Mouse (Mus musculus) cerebellum, postnatal 14 days (tissue): Measurements from ENCODE around the gene Rex1bd.
A peak's percentile ranks its signal among the peaks of the same experiment; 100 is the strongest.

Experiments
- DNase-seq, 2 experiments: peaks; one replicate each; pipeline ENCODE4 v3.0.0; 2021; ENCODE audit warnings: mixed read lengths in 2 of 2

Gene Rex1bd

DNA sequence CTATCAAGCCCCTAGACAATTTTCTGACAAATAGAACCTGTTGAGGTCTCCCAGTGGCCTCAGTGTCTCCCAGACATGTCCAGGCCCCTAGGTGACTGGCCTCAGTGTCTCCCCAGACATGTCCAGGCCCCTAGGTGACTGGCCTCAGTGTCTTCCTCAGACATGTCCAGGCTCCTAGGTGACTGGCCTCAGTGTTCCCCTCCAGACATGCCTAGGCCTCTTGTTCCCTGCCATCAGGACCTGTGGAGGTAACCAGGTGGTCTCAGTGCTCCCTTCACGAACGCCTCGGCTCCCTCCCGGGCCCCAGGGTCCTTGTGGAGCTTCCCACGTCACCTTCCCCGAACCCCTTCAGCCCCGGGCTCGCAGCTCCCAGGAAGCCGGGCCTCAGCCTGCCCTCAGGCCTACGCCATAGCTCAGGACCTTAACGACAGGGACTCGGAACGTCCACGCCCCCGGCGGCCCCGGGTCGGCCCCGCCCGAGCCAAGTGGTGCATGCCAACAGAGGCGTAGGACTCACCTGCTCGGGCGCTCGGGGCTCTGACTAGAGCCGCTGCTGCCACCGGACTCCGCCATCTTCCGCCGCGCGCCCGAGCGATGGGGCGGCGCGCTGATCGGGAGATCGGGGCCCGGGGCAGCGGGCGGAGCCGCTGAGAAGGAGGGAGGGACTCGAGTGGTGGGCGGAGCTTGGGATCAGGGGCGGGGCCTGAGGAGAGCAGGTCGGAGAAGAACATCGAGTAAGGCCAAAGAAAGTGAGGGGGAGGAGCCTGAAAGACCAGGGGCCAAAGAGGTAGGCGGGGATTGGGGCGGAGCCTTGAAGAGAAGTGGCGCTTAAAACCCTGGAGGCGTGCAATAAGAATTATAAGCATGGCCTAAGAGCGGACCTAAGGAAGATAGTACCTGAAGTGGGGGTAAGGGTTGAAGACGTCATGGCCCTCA is 30.0 kb downstream of the Rex1bd start, which contains the start of gene Klhl26:
Klhl26 (minus strand) TSS at position 636 of the 936 bp plus-strand sequence.
- DNase-seq: peak; percentile 96

DNA sequence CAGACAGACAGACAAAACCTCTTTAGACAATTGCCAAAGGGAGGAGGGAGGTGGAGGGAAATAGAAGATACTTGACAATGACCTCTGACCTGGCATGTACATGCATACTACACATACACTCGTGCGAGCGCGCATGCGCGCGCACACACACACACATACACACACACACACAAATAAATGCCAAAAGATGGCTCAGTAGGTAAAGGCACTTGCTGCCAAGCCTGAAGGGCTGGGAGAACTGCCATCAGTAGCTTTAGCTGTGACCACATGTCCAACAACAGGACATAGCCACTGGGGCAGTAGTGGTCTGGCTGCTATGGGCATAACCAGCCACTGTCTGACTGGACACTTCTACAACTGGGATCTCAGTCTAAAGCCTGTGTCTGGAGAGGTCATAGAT is 34.7 kb downstream of the Rex1bd start:
- DNase-seq: peak; percentile 71 to 75

DNA sequence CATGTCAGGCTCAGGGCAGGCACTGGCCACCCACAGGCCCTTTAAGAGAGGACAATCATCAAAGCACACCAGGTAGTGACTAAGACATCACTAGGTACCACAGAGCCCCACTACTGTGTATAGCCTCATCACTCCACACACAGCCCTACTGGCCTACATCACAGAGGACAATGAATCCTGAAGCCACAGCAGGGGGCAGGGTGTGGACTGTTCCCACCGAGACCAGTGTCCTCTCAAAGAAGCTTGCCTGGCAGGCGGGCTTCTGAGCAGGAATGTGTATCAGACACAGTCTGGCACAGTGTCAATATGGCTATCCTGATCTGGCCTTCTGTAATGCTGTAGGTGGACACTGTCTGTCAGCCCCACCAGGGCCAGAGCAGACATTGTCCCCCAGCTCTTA is 36.6 kb downstream of the Rex1bd start:
- DNase-seq: no peak

DNA sequence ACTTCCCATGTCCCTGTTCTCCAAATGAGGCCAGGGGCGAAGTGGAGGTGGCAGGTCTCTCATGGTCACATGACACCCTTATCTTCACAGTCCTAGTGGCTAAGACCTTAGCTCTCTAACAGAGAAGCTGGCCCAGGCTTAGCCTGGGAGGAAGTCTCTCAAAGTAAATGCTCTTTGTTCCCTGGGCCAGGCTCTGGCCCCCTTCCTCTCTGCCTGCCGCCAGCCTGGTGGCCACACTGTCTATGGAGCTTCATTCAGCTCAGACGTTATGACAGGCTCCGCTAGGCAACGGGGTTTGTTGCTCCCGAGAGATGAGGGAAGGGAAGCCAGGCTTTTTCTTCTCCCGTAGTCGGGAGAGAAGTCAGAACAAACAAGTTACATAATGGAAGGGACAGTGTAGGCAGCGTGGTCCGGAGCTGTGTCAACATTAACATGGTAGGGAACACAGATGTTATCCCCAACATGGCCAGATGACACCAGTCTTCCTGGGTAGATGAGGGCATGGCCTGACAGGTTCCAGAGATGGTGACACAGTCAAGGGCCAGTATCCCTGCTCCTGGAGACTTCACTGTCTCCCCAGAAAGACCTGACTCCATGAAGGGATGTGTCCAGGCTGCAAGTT is 37.1 kb downstream of the Rex1bd start:
- no peak for DNase-seq

DNA sequence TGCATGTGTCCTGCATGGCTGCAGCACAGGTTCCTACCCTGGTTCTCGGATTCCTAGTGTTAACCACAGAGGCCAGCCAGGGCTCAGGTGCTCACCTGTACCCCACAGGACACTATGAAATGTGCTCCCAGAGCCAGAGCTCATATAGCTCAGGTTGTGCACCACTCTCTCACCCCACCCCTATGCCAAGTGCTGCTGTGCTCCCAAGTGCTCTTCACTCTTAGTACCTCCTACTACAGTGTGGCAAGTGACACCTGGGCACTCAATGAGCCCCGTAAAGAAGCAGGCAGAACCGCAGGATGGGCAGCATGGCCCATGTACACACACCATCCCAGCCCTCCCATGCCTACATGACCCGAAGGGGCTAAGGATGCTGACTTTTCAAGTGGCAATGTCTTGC is 37.8 kb downstream of the Rex1bd start:
- DNase-seq: no peak

DNA sequence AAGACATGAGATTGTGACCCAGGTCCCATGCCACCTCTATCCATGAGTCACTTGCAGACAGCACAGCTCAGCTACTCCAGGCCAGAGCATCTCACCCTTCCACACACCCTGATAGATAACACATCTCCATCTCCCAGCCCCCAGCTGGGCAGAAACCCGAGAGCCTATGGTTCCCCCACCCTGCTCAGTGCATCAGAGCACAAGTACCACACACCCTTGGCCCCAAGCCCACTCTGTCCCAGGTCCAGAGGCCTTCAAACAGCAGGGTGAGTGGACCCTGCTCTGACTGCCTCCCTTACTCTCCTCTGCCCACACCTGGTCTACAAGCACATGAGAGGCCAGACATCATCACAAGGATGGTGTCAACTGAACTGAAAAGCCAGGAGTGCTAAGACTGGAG is 38.6 kb downstream of the Rex1bd start:
- no peak for DNase-seq

DNA sequence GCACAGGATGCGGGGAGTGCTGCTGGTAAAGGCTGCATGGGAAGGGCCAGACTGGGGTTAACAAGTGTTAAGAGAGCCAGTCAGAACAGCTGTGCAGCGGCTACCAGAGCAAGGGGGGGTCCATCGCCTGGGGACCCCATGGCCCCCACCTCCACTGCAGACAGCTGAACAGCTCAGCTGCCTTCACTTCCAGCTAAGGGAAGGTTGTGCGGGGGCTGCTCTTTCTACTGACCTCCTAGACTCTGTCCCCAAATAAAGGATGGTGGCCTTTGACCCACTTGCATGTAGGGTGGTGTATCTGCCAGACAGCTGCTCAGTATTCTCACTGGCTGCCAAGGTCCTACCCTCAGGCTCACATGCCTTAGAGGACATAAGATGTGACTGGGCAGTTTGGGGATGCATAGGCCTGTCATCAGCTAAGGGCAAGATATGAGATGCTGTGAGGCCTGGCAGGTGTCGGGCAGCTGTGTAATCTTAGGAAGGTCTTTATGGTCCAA is 39.3 kb downstream of the Rex1bd start:
- DNase-seq: no peak

DNA sequence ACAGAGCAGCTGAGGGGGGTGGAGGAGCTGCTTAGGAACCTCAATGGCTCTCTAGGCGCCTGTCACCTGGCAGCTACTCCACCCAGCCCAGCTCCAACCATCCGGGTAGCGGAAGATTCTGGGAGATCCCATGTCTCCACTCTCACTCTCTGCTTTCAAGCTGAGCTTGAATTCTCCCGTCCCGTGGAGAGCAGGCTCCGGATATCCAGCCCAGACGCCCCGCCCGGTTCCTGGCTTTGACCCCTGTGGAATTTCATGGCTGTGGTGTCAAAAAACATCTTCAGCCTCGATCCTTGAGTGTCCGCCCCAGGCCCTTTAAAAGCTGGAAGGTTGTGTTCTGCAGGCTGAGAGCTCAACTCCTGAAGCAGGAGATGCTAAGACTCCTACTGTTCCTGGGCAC is 39.8 kb downstream of the Rex1bd start:
- no peak for DNase-seq

DNA sequence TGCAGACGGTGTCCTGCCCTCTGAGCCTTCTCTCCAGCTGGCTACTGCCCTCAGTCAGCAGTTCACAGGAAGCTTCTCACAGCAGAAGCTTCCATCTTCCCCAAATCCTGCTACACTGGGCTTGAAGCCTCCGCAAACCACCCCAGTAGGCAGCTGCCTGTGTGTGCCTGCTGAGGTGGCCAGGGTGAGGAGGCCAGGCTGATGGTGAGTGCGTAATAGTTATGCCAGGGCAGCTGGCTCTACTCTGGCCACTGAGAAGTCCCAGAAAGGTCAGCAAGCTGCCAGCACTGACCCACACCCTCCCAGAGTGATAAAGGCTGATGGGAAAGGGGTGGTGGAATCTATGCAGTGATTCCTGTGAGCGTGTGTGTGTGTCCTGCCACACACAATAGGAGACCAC is 40.2 kb downstream of the Rex1bd start:
- DNase-seq: no peak

DNA sequence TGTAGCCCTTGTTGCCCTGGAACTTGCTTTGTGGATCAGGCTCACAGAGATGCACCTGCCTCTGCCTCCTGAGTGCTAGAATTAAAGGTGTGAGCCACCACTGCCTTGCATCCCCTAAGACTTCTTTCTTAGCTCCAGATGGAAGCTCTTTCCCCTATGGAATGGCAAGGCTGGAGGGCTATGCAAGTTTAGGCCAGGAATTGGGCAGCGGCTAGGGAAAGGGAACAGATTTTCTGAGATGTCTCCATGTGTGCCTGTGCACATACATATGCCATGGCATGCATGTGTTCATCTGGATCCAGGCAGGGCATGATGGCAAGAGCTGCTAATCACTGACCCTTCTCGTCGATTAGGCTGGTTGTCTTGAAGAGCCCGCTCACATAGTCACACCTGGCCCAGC is 40.9 kb downstream of the Rex1bd start:
- DNase-seq: no peak

DNA sequence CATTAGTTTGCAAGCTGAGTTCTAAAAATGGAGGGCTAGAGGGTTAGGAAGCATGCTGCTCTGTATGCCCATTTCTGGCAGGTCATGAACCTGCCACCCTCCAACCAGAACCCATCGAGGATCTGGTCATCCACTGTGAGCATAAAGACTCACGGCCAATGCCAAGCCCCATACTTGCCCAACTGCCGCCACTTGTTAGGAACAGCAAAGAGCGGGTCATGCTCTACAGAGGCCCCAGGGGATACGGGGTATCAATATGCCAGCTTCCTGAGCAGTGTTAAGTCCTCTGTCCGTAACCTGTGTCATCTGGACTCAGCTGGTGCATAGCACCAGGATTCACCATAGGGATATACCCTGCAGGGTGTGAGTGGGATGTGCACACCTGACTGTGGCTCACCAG is 42.4 kb downstream of the Rex1bd start:
- DNase-seq: no peak

DNA sequence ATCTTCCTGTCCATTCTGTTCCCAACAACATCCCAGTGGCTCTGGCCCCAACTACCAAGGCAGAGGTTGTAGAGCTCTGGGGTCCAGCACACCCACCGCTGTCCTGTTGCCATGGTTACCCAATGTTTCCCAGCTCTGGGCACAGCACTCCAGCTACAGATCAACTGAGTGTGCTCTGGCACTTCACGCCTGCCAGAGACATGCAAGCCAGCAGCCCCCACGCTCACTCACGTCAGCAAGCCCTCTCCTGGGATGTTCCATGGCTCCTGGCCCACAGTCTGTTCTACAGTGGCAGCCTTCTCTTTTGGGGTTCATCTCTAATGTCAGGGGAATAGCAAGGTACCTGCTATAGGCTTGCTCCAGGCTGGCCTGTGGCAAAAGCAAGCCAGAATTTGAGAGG is 43.2 kb downstream of the Rex1bd start:
- peak in 1 of 2 experiments; percentile 52 for DNase-seq

DNA sequence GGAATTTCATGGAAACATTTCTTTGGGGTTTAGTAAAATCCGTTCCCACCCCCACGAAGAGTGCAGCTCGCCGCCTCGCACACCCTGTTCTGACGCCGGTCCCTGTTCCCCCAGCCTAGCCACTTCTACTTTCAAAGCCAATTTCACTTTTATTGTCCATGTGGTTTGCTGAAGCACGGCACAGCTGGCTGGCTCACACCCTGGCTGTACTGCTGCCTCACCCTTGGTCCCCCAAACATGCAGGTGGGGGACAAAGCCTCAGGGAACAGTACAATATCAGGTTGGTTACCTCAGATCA is 44.1 kb downstream of the Rex1bd start:
- DNase-seq: no peak

DNA sequence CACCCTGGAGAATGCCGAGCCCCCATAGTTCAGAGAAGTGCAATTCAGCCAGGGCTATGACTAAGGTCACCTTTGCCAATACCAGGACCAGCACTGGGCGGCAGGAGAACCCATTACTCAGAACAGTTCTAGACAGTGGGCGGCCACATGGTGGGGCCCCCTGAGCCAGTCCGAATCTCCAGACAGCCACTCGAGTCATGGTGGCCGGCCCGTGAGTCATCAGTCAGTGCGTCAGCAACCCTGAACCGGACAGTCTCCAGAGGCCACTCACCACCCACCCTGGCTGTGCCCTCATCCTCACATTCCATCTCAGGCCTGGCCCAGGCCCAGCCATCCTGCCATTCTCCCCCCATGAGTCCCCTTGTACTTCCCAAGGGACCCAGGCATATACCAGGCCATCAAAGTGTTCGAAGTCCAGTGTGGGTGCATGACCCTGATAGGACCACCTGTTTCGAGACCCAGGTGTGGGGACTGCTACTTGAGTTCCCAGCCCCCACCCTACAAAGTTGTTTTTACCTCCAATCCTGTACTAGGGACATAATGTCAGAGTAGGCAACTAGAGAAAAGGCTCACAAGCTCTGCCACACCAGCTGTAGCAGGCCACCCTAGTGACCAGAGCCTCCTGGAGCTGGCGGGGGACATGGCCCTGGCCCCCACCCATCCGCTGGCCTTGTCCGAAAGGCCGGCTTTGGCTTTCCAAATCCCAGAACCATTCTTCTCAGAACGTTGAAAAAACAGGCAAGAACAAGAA is 44.6 kb downstream of the Rex1bd start:
- no peak for DNase-seq

DNA sequence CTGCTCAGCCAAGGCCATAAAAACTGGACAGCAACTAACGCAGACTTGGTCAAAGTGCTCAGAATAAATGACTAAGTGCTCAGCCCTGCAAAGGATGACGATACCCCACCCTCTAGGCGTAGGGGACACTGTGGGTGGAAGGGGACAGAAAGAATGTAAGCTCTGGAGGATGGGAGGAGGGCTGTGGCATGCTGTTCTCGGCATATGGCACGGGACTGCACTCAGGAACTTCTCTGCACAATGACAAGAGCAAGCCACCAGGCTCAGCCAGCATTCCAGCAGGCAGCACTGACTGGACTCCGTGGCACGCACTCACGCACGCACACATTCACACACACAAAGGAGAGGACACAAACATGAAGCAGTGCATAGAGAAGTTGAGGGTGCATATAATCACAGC is 45.9 kb downstream of the Rex1bd start:
- peak; percentile 46 to 65 for DNase-seq

DNA sequence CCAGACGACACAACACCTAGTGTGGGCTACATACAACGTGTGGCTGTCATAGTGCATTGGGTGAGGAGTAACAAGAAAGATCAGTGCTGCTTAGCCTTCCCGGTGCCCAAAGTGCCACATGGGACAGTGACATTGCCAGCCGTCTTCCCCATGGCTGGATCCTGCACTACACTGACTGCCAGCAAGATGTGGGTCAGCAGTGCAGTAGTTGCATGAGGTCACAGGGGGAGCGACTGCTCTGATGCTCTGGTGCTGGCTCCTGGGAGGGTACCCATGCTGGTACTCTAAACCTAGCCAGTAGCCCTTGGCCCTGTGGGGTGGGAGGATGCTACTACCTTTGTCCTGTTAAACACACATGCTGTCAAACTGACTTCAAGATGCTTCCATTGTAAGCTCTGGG is 46.4 kb downstream of the Rex1bd start:
- DNase-seq: peak in 1 of 2 experiments; percentile 48

DNA sequence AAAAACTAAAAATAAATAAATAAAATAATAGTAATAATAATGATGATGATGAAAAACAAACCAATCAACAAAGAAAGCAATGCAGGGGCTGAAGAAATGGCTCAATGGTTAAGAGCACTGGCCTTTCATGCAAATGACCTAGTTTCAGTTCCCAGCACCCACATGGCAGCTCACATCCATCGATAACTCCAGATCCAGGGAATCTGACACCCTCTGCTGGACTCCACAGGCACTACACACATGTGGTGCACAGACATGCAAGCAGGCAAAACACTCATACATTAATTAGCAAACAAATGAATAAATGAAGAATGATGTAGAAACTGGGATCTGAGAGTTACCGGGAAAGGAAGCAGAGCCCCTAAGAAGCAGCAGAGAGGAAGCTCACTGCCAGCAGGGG is 46.9 kb downstream of the Rex1bd start:
- DNase-seq: no peak

DNA sequence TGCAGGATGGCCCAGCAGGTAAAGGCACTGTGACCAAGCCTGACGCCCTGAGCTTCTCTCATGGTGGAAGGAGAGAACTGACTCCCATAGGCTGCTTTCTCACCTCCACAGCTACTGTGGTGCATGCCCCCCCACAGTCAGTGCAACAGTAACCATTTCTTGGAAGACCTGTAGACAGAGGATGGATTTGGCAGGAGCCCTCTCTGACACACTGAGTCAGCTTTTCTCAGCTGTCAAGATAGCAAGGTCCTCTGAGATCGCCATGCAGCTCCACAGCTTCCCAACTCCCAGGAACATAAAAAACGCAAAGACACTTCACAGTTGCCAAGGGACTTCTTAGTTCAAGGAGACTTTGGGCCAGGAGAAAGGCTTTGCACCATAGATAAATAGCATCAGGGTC is 48.1 kb downstream of the Rex1bd start:
- DNase-seq: no peak

DNA sequence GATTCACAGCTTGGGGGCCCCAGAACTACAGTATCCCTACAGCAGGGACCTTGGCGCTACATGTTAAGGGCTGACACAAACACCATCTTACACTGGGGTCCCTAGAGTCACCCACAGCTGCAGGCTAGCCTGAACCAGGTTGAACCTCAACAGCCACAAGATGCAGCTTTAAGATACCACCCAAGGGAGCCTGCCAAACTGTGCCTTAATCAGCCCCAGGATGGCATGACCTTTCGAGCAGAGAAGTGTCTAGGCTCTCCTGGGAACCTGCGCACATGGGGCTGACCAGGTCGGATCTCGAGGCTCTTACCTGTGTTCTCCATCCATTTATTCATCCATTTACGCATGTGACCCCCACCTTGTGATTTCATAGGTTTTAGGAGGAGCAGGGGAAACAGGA is 48.7 kb downstream of the Rex1bd start:
- DNase-seq: no peak

DNA sequence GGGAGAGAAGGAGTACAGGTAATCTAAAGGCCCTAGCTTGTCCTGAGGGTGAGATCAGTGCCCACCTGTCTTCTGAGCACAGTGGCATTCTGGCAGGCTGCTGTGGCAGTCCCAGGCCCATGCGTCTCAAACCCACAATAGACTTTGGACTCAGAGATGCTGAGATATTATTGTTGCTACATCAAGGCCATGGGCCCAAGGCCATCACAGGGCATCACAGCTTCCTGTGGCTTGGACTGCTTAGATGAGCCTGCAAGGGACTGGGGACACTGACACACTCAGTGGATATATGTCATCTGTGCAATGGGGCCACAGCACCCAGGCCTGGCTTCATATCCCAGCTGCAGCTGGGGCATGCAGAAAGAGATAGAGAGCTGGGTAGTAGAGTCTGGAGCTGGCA is 49.6 kb downstream of the Rex1bd start:
- DNase-seq: no peak
